Mouse (Mus musculus) testis, postnatal 14 days (tissue): Measurements from ENCODE around the gene Trim7.
"Not testable (repeated sequence)": the region's sequence is repeated elsewhere in the genome, so short reads cannot be mapped to it uniquely, and the experiment has no call there.

Source experiments
- DNase-seq: peaks from one replicate; pipeline ENCODE4 v3.0.0; 2021; ENCODE audit warnings: low spot score

Gene Trim7

DNA sequence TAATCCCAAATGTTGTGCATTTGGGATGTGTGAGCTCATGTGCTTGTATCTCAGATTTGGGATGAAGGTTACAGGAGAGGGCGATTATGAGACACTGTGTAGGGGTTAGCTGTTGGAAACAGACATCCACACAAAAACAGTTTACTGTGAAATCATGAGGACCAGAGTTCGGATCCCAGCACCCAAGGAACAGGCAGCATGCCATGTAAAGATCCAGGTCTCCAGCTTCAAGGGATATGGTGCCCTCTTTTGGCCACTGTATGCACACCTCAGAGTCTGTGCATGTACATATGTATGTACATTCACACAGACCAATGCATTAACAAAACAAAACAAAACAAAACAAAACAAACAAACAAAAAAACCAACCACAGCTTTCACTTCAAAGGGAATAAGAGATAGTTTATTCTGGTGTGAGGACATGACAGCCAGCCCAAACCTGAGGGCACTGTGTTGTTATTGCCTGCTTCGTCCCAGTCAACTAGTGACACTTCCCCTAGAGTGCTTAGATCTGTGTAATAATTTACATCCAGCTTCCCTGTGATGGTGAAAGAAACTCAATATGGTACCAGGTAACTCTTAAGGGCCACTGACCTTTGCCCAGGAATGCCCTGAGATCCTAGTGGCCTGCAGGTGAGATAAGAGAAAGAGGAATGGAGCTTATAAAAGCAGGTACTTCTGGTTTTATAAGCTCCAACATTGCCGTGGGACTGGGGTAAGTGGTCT, 25.5 kb downstream of the Trim7 start:
- no peak for DNase-seq

DNA sequence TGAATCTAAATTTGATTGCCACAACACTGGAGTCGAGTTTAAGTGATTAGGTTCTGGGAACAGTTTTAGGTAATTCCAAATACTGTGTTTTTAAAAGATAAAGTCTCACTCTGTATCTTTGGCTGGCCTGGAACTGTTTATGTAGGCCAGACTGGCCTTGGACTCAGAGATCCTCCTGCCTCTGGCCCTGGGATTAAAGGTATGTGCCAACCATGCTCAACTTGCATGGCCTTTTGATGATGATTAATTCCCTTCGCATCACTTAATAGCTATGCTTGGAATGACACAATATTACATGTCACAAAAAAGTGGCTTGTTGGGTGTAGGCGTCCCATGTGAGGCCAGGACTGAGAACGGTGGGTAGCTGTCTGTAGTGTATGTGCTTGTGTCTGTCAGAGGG, 26.2 kb downstream of the Trim7 start:
- no peak for DNase-seq

GRCm38 (mm10) chr11:48852624-48853473, 26.9 kb downstream of the Trim7 start:
- no peak for DNase-seq

GRCm38 (mm10) chr11:48853474-48854180, 27.7 kb downstream of the Trim7 start:
- peak; percentile 68 for DNase-seq

DNA sequence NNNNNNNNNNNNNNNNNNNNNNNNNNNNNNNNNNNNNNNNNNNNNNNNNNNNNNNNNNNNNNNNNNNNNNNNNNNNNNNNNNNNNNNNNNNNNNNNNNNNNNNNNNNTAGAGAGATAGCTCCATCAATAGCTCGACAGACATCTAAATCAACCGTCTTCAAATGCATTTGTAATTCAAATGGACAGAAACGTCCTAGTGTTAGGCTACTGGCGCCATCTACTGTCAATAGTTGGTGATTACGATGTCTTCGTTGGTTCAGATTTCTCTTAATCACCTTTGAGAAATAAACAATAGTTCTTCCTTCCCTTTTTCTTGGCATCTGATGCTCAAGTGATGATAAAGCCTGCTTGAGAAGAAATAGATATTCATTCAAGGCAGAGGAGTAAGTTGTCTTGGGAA, 33.1 kb downstream of the Trim7 start:
- no peak for DNase-seq

- no peak for DNase-seq
Measured at GRCm38 (mm10) chr11:48862784-48863319, 36.9 kb downstream of the Trim7 start.

GRCm38 (mm10) chr11:48863808-48864207, 37.9 kb downstream of the Trim7 start:
- DNase-seq = no peak

GRCm38 (mm10) chr11:48866481-48866880, 40.5 kb downstream of the Trim7 start:
- no peak for DNase-seq

DNA sequence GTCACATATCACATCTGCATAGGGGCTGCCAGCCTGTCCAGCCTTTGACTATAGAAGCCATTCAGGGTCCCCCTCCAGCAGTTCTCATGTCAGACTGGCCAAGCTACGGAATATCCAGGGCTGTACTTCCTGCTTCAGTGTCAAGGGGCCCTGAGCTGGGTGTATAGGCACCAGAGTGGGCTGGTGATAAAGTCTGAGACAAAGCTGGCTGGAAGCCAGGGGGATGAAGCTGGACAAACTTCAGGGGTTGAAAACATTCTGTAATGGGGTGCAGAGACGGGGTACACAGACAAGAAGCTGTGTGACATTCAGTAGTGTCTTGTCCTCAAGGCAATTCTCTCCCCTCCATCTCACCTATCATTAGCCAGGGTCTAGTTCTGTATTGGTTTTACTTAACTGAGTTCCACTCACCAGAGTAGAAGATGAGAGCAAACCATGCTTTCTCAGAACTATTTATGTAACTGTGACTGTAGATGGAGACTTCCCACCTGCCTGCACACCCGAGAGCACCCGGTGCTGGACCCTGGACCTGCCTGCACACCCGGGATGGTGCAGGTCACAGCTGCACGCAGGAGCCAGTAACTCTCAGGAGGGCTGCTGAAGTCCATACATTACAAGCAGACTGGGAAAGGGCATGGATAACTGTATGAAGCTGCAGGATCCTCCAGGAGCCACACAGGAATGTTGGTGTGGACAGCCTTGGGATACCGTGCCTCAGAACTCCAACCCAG, 43.6 kb downstream of the Trim7 start:
- no peak for DNase-seq

- no peak for DNase-seq
Measured at GRCm38 (mm10) chr11:48870781-48871180, 44.8 kb downstream of the Trim7 start.

GRCm38 (mm10) chr11:48871201-48871772, 45.3 kb downstream of the Trim7 start, which contains the start of gene Irgm1:
Irgm1 (minus strand) TSS chr11:48871683.
- DNase-seq = no peak

- DNase-seq = no peak
Measured at GRCm38 (mm10) chr11:48871817-48872541, 46.0 kb downstream of the Trim7 start.

DNA sequence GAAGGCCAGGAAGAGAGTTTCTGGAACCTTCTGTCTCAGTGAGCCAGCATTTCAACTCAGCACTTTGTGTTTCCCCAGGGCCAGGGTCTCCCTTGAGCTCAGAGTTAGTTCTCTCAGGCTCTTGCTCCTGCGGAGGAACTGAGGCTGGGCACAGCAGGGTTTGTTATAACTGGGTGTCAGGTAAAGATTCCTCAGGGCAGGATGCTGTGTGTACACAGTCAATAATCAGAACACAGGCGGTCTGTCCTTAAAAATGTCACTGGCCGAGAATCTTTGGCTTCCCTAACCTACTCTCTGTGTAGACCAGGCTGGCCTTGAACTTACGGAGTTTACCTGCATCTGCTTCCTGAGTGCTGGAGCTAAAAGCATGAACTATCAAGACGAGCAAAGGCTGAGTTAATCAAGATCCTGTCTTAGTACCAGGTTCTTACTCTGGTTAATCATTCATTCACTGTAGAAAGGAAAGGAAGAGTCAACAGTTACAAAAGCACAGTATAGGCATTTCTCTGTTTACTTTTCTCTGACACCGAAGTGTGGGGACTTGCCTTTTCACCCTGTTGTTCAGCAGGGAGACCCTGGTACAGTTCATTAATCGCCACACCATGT, 46.9 kb downstream of the Trim7 start:
- no peak for DNase-seq

DNA sequence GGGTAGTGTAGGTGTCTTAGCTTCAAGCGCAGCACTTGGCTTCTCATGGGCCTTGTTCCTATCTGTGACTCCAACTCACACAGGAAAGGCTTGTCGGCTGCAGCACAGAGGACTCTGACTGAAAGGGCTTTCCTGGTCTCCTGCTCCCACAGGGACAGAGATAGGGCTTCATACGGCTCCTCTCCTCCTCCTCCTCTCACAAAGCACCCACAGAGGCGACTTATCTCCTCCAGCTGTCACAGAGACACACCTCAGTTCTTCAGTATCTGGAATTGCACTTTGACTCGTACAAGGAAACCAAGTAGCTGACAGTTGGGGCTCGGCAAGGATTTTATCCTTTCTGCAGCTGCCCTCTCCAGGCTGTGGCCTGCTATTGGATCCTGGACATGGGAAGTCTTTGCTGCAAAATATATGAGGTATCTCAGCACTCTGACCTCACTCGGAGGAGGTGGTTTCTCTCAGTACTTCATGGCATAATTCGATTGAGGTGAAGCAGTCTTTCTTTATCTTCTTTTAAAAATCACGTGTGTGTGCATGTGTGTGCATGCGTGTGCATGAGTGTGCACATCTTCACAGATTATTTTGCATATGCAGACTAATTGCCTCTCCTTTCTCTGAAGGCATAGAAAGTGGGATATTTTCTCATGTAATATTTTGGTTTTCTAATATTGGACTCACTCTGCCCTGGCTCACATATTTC, 47.8 kb downstream of the Trim7 start:
- no peak for DNase-seq

GRCm38 (mm10) chr11:48874465-48874864, 48.5 kb downstream of the Trim7 start:
- DNase-seq = no peak

DNA sequence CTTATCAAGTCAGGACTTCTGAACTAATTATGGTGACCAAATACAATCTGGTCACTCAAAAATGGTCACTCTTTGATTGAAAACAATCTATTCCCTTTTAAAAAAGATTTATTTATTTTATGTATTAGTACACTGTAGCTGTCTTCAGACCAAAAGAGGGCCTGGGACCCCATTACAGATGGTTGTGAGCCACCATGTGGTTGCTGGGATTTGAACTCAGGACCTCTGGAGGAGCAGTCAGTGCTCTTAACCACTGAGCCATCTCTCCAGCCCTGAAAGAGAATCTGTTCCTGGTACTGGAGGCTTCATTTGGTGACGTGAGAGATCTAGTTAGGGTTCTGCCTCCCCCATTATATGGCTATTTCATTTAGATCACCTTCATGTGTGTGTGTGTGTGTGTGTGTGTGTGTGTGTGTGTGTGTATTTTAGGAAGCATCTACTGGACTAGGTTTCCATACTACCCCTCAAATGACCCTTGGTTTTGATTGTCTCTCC, 49.5 kb downstream of the Trim7 start:
- DNase-seq = not testable (repeated sequence)

DNA sequence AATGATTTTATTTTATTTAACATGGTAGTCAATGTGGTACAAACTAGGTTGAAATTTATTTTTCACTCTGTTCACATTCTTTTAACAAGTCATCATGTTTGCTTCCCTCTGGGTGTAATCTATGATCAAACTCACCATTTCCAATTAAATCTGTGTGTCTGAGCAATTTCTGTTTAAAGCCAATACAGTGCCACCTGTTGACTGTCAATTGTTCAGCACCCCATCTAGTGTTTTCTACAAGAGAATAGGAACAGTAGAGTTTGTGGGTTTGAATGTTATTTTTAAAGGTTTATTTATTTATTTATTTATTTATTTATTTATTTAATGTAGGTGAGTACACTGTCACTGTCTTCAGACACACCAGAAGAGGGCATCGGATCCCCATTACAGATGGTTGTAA, 50.7 kb downstream of the Trim7 start:
- DNase-seq = no peak

DNA sequence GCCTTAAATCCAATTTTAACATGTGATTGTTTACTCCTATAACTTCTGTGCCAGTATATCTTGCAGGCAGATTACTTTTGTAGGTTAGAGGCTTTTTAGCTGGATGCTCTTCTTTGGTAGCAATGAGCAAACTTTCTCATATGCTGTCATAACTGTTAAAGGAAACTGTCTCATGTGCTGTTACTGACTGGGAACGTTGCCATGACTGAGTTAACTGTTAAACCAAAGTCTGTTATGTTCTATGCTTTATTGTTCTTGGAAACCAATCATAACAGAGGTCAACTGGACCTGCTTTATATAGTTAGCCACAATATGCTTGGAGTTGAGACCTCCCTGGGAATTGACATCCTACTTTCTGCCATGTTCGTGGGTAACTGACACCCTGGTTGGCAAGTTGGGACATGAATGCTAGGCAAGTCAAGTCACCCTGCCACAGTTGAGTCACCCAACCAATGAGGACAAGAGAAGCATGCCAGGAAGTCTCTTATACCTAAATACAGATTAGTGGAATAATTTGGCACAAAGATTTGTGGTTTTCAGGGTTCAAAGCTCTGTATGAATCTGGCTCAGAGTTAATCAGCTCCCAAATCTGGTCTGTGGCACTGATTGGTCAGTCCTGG, 73.0 kb downstream of the Trim7 start:
- no peak for DNase-seq
